Mouse (Mus musculus) layer of hippocampus, adult 2 months (tissue): ENCODE measurements around the gene Nos3. TPM values are rescaled to one million over a fixed set of nuclear protein-coding genes. Genes with fewer than 3 reads are reported as not detected.

Source experiments
- DNase-seq, 2 experiments: peaks; one replicate each; pipeline ENCODE4 v3.0.0; 2022; ENCODE audit warnings: low spot score in 2 of 2
- H3K27ac ChIP-seq: fragments of 200-600 bp; 2 replicates; pipeline ENCODE4 v1.8.1; 2022
- H3K4me3 ChIP-seq: fragments of 200-600 bp; 2 replicates; pipeline ENCODE4 v1.8.1; 2022; ENCODE audit warnings: mild to moderate bottlenecking
- CTCF ChIP-seq: fragments of 200-600 bp; conservative IDR thresholded peaks from 2 replicates; pipeline ENCODE4 v1.8.1; 2022; ENCODE audit warnings: antibody characterized with exemption, mild to moderate bottlenecking, moderate library complexity
- total RNA-seq, 2 experiments: library from RNA; stranded (reverse); gene quantifications; 2 replicates each; pipeline ENCODE4 v1.2.3; 2021

Gene Nos3
- total RNA-seq, 2 experiments from 2014 or later: 6.6 to 7.8 TPM

DNA sequence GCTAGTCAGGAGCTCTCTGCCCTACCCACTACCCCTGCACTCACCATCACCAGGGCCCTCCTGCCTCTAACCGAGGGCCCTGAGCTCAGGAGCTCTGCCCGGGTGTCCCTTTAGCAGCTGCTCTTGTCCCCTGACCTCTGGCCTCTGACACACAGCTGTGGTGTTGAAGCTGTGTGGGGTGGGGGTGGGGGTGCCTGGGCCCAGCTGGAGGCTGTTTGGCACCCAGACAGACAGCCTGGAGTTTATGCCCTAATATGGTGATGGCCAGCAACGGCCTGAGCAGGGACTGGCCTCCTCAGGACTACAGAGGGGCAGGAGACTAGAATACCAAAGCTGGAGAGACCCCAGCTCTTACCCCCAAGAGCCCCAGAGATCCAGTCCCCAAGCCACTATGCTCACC lies 29.9 kb upstream of the Nos3 start:
- DNase-seq: no peak
- TF ChIP-seq CTCF: no peak
- H3K27ac ChIP-seq: no peak overlapping the region
- H3K4me3 ChIP-seq: no peak overlapping the region

DNA sequence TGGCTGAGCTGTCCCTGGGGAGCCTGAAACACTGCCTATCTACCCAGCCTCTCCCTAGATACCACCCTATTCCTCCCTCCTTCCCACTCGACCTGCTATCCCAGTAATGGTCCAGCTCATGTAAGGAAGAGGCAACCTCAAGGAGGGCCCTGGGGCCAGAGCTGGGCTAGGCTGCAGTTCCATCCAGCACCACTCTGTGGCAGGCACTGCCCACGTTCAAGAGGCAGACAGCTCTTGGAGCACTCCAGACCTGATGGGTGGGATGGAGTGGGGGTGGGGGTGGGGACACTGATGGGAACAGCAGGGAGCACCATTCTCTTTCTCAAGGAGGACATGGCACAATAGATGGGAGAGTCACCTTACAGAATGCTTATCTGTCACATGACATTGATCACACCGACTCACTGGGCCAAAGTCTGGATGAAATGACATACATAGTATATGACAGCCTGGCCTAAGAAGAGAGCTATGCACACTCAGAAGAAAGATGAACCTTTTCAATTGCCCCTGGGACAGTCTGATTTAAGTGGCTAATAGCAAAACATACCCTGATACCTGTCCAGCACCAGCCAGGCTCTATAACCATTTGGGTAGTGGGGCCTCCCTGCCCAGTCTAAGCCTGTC lies 28.6 kb upstream of the Nos3 start:
- no peak overlapping the region for H3K27ac ChIP-seq
- TF ChIP-seq CTCF: peak; percentile 86
- DNase-seq: peak; percentile 50 to 53
- H3K4me3 ChIP-seq: no peak overlapping the region

DNA sequence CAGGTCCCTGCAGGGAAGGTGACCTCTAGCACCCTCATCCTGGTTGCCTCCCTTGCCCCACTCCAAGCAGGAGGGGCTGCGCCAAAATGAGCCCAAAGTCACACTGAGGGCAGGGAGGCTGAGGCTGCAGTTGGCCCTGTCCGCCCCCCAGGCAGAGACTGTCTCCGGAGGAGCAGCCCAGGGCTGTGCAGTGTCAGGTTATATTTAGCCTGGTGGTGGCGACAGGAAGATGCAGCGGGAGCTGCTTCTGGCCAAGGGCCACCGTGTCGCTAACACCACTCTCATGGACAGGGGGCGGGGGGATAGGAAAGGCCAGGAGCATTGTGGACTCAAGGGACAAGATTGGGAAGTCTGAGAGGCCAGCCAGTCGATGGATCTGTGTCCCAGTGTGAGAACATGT lies 27.2 kb upstream of the Nos3 start:
- no peak for DNase-seq
- H3K27ac ChIP-seq: no peak overlapping the region
- no peak overlapping the region for H3K4me3 ChIP-seq
- TF ChIP-seq CTCF: no peak; the same call in 1 of the 2 replicates

DNA sequence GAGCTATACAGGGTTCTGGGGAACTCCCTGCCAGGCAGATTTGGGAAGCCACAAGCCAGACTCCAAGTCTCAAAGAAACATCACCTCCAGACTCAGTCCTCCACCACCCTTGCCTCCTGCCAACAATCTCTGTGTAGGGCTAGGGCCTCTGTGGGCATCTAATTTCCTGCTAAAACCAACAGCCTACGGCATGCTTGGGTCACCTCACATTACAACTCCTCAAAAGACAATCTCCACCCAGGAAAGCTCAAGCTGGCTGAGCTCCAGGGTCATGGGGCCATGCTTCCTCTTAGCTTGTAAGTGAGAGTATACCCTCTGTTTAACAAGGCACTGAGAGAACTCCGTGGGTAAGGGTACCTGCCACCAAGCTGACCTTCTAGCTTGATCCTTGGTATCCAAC lies 26.8 kb upstream of the Nos3 start:
- no peak overlapping the region for H3K4me3 ChIP-seq
- DNase-seq: no peak
- no peak for TF ChIP-seq CTCF
- no peak overlapping the region for H3K27ac ChIP-seq

DNA sequence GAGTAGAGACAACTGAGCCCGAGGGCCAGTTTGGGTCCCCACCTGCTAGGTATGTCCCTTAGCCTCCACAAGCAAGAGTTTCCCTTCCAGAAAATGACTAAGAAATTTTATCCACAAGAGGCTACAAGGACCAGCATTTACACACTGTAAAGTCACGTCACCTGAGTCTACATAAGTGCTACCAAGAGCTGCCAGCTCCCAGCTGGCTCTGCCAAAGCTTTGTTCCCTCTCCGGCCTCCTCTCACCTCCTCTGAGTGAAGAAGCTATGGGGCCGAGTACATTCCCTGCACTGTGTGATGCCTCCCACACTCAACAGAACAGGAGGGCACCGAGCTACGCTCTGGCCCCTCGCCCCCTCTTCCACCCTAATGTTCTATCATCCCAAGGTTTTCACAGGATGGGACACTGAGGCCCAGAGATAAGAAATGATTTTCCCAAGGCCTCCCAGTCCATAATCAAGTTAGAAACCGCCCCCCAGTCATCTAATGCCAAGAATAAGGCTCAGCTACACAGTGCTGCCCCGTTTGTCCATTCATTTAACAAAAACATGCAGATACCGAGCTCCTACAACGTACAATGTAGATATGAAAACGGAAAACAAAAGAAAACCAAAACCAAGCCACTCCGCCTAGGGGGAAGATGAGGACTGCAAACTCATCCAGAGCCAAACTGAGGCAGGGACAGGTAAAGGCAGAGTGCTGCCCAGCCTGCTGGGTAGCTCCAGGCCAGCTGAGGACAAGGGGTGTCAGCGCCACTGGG lies 22.2 kb upstream of the Nos3 start:
- Histone ChIP-seq H3K27ac (no peak overlapping the region), H3K4me3 (no peak overlapping the region)
- DNase-seq: no peak
- no peak for TF ChIP-seq CTCF

DNA sequence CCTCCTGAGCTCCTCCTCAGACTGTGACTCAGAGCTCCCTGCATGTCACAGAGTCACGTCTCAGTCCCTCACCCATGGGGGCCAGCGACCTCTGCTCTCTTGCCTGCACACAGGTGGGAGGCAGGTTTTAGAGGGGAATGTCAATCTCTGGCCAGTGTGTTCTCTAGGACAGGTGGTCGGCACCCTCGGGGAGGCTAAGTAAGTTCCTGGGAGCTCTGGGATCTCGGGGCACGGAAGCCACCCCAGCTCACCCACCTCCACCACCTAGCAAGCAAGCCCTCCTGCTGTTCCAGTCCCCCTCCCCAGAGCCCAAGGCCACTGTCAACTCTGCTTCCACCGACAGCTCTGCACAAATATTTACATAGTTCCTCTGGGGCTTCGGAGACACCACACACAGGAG lies 21.6 kb upstream of the Nos3 start:
- TF ChIP-seq CTCF: no peak
- H3K27ac ChIP-seq: no peak overlapping the region
- no peak overlapping the region for H3K4me3 ChIP-seq
- DNase-seq: no peak

DNA sequence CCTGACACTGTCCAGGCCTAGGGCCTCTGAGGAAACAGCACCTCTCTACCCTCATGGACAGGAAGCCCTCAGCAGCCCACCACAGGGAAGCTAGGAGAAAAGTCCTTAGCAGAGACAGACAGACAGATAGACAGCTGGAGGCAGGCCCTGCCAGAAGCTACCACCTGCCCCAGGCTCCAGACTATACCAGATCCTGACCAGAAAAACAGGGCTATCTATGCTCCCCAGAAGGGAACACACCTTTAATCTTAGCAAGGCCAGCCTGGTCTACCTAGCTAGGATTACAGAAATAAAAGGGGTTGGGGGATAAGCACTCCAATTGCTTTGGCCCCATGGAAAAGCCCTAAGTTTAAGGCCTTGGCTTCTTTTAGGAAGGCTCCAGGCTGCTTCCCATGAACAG lies 21.2 kb upstream of the Nos3 start:
- H3K4me3 ChIP-seq: no peak overlapping the region
- TF ChIP-seq CTCF: no peak
- DNase-seq: no peak
- no peak overlapping the region for H3K27ac ChIP-seq

DNA sequence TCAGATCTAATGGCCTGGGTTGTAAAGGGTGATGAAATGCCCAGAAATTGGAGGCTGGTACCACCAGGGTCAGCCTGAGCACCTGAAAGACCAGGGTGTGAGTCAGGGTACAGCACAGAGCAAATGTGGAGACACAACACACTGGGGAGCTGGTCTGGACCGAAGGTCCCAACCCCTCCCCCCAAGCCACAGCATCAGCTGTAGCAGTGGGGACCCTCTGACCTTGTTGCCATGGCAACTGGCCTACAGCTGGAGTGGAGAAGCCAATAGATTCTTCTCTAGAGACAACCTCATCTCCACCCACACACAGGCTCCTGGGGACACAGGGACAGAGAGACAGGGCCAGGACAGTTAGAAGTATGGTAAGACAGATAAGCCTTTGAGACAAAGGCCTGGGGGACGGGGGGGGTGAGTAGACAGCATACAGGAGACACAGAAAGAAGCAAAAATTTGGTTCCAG lies 20.6 kb upstream of the Nos3 start:
- Histone ChIP-seq H3K27ac (no peak overlapping the region), H3K4me3 (no peak overlapping the region)
- no peak for DNase-seq
- no peak for TF ChIP-seq CTCF

DNA sequence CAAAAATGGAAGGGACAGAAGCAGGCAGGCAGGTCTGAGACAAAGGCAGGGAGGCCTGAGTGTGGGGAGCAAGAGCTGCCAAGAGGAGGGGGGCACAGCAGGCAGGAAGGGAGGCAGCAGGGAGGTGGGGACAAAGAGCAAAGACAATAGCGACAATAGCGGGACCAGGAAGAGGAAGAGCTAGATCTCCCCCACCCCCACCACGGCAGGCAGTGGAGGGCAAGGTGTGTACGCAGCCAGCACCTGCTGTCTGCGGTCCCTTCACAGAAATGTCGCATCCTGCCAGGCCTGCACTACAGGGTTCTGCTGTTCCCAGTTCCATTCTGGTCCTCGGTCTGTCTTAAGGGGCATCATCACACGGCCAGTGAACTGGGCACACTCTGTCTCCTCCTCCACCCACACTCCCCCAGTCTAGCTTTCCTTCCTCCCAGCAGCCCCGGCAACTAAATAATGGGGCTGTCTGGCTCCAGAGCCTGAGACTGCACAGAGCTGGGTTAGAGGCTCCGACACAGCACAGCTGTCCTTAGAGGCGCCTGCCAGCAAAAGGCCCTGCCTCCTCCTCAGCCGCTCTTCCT lies 20.0 kb upstream of the Nos3 start:
- no peak for DNase-seq
- no peak overlapping the region for H3K4me3 ChIP-seq
- H3K27ac ChIP-seq: 0 out of 2 replicates have a peak overlapping the region, but pooled peaks have one; percentile 28
- TF ChIP-seq CTCF: no peak

DNA sequence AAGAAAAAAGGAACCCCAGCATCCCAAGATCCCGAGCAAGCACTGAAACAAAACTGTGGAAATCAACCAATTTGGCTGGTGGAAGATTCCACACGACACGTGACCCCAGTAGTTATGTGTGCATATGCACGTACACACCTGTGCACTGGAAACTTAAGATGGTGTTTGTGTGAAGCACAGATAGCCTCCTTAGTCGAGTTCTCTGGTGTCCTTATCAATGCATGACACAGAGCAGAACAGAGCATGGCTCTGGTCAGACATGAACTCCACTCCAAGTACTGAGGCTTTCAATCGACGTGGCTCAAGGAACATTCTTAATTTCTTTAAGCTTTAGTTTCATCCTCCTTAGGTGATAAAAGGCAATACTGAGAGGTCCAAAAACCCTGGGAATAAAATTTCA lies 18.3 kb upstream of the Nos3 start:
- DNase-seq: no peak
- no peak for TF ChIP-seq CTCF
- Histone ChIP-seq H3K4me3 (no peak overlapping the region), H3K27ac (no peak overlapping the region)

DNA sequence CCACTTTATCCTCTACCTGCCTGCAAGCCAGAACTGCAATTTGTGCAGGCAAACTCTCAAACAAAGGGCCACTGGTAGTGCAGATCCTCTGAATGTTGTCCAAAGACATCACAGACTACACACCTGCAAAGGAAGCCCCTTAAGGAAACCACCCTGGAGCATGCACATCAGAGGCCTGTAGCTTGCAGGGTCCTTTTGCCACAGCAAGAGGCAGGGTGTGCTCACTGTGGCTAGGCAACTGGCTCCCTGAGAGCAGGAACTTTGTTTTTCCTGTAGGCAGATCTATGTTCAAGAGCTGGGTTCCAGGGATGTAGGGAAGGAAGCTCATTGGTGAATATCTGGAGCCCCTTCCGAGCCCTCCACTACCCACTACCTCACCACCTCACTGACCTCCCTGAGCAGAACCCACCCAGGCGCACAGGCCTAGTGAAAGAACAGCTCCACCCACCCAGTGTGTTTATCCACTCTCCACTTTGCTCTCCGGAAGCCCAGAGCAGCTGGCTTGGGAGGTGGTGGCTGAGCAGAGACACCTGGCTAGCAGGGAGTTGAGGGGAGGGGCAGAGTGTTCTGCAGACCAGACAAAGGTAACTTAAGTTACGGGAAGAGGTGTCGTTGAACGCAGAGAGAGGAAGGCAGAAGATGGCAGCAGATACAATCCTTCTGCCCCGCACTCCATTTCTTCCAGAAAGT lies 17.3 kb upstream of the Nos3 start:
- H3K4me3 ChIP-seq: no peak overlapping the region

DNA sequence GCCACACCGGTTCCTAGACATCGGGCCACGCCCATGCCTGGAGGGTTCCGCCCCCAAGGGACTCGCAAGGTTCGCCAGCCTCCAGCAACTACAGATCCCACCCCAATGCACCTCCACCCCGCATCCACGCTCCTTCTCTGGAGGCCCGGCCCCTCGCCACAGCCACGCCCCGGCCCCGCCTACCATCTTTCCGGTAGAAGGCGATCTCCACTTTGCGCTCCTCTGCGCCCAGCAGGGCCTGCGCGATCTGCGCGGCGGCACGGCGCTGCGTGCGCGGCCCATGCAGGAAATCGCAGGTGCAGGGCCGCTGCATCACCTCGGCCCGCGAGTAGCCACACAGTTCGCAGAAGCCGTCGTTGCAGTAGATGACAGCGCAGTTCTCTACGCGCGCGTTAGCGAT lies 16.5 kb upstream of the Nos3 start:
- TF ChIP-seq CTCF: no peak
- peak; percentile 62 to 63 for DNase-seq
- Histone ChIP-seq H3K4me3 (peak overlapping the region; percentile 60), H3K27ac (no peak overlapping the region)

More for the DNA sequence above, 17.3 kb upstream of the Nos3 start:
- no peak for DNase-seq
- no peak for TF ChIP-seq CTCF
- no peak overlapping the region for H3K27ac ChIP-seq

DNA sequence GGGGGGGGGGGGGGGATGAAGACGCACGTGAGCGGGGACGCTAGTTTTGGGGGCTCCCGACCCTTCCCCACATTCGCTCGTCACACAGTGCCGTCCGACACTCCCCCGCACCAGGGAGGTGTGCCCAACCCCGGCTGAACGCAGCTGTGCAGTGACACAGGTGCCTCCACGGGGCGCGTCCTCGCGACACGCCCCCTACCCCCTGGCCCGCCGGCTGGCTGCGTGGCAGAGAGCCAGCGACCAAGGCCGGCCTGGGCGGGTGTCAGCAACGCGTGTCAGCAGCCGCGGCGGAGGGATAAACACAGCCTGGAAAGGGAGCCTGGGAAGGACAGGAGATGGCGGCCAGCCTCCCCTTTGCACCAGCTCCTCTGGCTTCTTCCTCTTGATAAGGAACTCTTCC lies 16.1 kb upstream of the Nos3 start:
- DNase-seq: no peak
- Histone ChIP-seq H3K4me3 (peak overlapping the region; percentile 60), H3K27ac (no peak overlapping the region; the same call in 1 of the 2 replicates)
- TF ChIP-seq CTCF: no peak
